Mouse (Mus musculus): ENCODE measurements around the gene Cpa4. TPM values are rescaled to one million over a fixed set of nuclear protein-coding genes. Genes with fewer than 3 reads are reported as not detected.
A peak's percentile ranks its signal among the peaks of the same experiment; 100 is the strongest.

Gene Cpa4
- polyA plus RNA-seq, 1 experiment from 2014 or later, result 0.14 TPM

GRCm38 (mm10) chr6:30591851-30592404 is 23.8 kb downstream of the Cpa4 start:
- Histone ChIP-seq H3K4me3 (ENCODE audit: low read depth, low read length) (no peak overlapping the region), H3K27ac (ENCODE audit: low read depth) (no peak overlapping the region), H3K36me3 (ENCODE audit: insufficient read depth) (no peaks in the 10 kb centered on the region), H3K9ac (no peak overlapping the region), H3K4me2 (no peak overlapping the region), H3K9me3 (ENCODE audit: low read depth, low read length) (no peaks in the 10 kb centered on the region), H3K4me1 (ENCODE audit: insufficient read depth) (peaks cover 9% of the 10 kb centered on the region), H3K27me3 (ENCODE audit: insufficient read depth, low read length) (no peaks in the 10 kb centered on the region)
- no peak for TF ChIP-seq CTCF (IDR thresholded peaks at IDR 0.05; ENCODE audit: low read depth)
- DNase-seq (no peak), ATAC-seq (ENCODE audit: insufficient read depth) (no peak)
- 54% methylated on average over 5 of the region's 5 CpGs for WGBS

GRCm38 (mm10) chr6:30592417-30592974 is 24.3 kb downstream of the Cpa4 start:
- peaks cover 9% of the 10 kb centered on the region for H3K4me1 ChIP-seq (ENCODE audit: insufficient read depth)
- no peak overlapping the region for H3K4me3 ChIP-seq (ENCODE audit: low read depth, low read length)
- no peak overlapping the region for H3K4me2 ChIP-seq
- H3K9me3 ChIP-seq (ENCODE audit: low read depth, low read length), result no peaks in the 10 kb centered on the region
- H3K9ac ChIP-seq, result no peak overlapping the region
- no peaks in the 10 kb centered on the region for H3K27me3 ChIP-seq (ENCODE audit: insufficient read depth, low read length)
- H3K27ac ChIP-seq (ENCODE audit: low read depth), result no peak overlapping the region
- TF ChIP-seq CTCF (IDR thresholded peaks at IDR 0.05; ENCODE audit: low read depth), result no peak
- ATAC-seq (ENCODE audit: insufficient read depth), result no peak
- no peaks in the 10 kb centered on the region for H3K36me3 ChIP-seq (ENCODE audit: insufficient read depth)
- 78% methylated on average over 10 of the region's 10 CpGs for WGBS
- DNase-seq, result no peak

GRCm38 (mm10) chr6:30594364-30594763 is 26.2 kb downstream of the Cpa4 start:
- DNase-seq (no peak), ATAC-seq (ENCODE audit: insufficient read depth) (no peak)
- no peak overlapping the region for H3K9ac ChIP-seq
- no peak for TF ChIP-seq CTCF (IDR thresholded peaks at IDR 0.05; ENCODE audit: low read depth)
- 48% methylated on average over 7 of the region's 7 CpGs for WGBS
- no peaks in the 10 kb centered on the region for H3K36me3 ChIP-seq (ENCODE audit: insufficient read depth)
- no peak overlapping the region for H3K4me2 ChIP-seq
- no peaks in the 10 kb centered on the region for H3K27me3 ChIP-seq (ENCODE audit: insufficient read depth, low read length)
- H3K9me3 ChIP-seq (ENCODE audit: low read depth, low read length), result no peaks in the 10 kb centered on the region
- H3K4me3 ChIP-seq (ENCODE audit: low read depth, low read length), result no peak overlapping the region
- peaks cover 9% of the 10 kb centered on the region for H3K4me1 ChIP-seq (ENCODE audit: insufficient read depth)
- no peak overlapping the region for H3K27ac ChIP-seq (ENCODE audit: low read depth)

- TF ChIP-seq CTCF (IDR thresholded peaks at IDR 0.05; ENCODE audit: low read depth), result no peak
- Histone ChIP-seq H3K27ac (ENCODE audit: low read depth) (peak overlapping the region; percentile 55), H3K9me3 (ENCODE audit: low read depth, low read length) (no peaks in the 10 kb centered on the region), H3K4me3 (ENCODE audit: low read depth, low read length) (no peak overlapping the region), H3K4me1 (ENCODE audit: insufficient read depth) (0 out of 2 replicates have a peak, but pooled peaks cover 4% of the 10 kb centered on the region), H3K9ac (no peak overlapping the region), H3K36me3 (ENCODE audit: insufficient read depth) (no peaks in the 10 kb centered on the region), H3K27me3 (ENCODE audit: insufficient read depth, low read length) (no peaks in the 10 kb centered on the region), H3K4me2 (no peak overlapping the region)
- DNase-seq (peak; percentile 88), ATAC-seq (ENCODE audit: insufficient read depth) (peak; percentile 77)
- 55% methylated on average over 8 of the region's 8 CpGs for WGBS
Observed at GRCm38 (mm10) chr6:30596230-30596898, 28.2 kb downstream of the Cpa4 start.

GRCm38 (mm10) chr6:30600033-30600432 is 31.9 kb downstream of the Cpa4 start:
- WGBS, result 56% methylated on average over 3 of the region's 3 CpGs
- TF ChIP-seq CTCF (IDR thresholded peaks at IDR 0.05; ENCODE audit: low read depth), result no peak
- no peak for ATAC-seq (ENCODE audit: insufficient read depth)
- Histone ChIP-seq H3K4me2 (no peak overlapping the region), H3K4me3 (ENCODE audit: low read depth, low read length) (no peak overlapping the region), H3K9me3 (ENCODE audit: low read depth, low read length) (no peaks in the 10 kb centered on the region), H3K27ac (ENCODE audit: low read depth) (no peak overlapping the region), H3K9ac (no peak overlapping the region), H3K27me3 (ENCODE audit: insufficient read depth, low read length) (no peaks in the 10 kb centered on the region), H3K4me1 (ENCODE audit: insufficient read depth) (0 out of 2 replicates have a peak, but pooled peaks cover 4% of the 10 kb centered on the region), H3K36me3 (ENCODE audit: insufficient read depth) (no peaks in the 10 kb centered on the region)
- no peak for DNase-seq

GRCm38 (mm10) chr6:30600995-30601394 is 32.8 kb downstream of the Cpa4 start:
- Histone ChIP-seq H3K4me3 (ENCODE audit: low read depth, low read length) (no peak overlapping the region), H3K27me3 (ENCODE audit: insufficient read depth, low read length) (no peaks in the 10 kb centered on the region), H3K9ac (no peak overlapping the region), H3K36me3 (ENCODE audit: insufficient read depth) (no peaks in the 10 kb centered on the region), H3K4me1 (ENCODE audit: insufficient read depth) (0 out of 2 replicates have a peak, but pooled peaks cover 2% of the 10 kb centered on the region), H3K27ac (ENCODE audit: low read depth) (no peak overlapping the region), H3K4me2 (no peak overlapping the region), H3K9me3 (ENCODE audit: low read depth, low read length) (no peaks in the 10 kb centered on the region)
- no peak for TF ChIP-seq CTCF (IDR thresholded peaks at IDR 0.05; ENCODE audit: low read depth)
- DNase-seq (no peak), ATAC-seq (ENCODE audit: insufficient read depth) (no peak)
- 67% methylated on average over 1 of the region's 1 CpGs for WGBS

GRCm38 (mm10) chr6:30604342-30604867 is 36.2 kb downstream of the Cpa4 start:
- no peak overlapping the region for H3K4me2 ChIP-seq
- H3K9ac ChIP-seq, result no peak overlapping the region
- no peak overlapping the region for H3K27ac ChIP-seq (ENCODE audit: low read depth)
- no peaks in the 10 kb centered on the region for H3K36me3 ChIP-seq (ENCODE audit: insufficient read depth)
- no peaks in the 10 kb centered on the region for H3K27me3 ChIP-seq (ENCODE audit: insufficient read depth, low read length)
- no peak overlapping the region for H3K4me3 ChIP-seq (ENCODE audit: low read depth, low read length)
- DNase-seq (no peak), ATAC-seq (ENCODE audit: insufficient read depth) (no peak)
- no peaks in the 10 kb centered on the region for H3K9me3 ChIP-seq (ENCODE audit: low read depth, low read length)
- TF ChIP-seq CTCF (IDR thresholded peaks at IDR 0.05; ENCODE audit: low read depth), result no peak
- WGBS, result 61% methylated on average over 7 of the region's 7 CpGs
- H3K4me1 ChIP-seq (ENCODE audit: insufficient read depth), result no peaks in the 10 kb centered on the region

Data from lung, embryonic 14.5 days (tissue).